Mouse (Mus musculus) hindbrain, embryonic 16.5 days (tissue): ENCODE data around the gene Lrp11. TPM values are rescaled to one million over a fixed set of nuclear protein-coding genes. Genes with fewer than 3 reads are reported as not detected.

Source experiments
- ATAC-seq: fragments of 200-750 bp; cut with Nextera tagmentation; 2 replicates; pipeline ENCODE4 v1.8.0; 2017; ENCODE audit warnings: moderate TSS enrichment, moderate library complexity
- H3K27ac ChIP-seq: fragments of 300-500 bp; sonication (generic); 2 replicates; pipeline ENCODE4 v1.5.1; 2014; ENCODE audit warnings: low read depth, mild to moderate bottlenecking, control low read depth, low read length, moderate library complexity
- H3K27me3 ChIP-seq: fragments of 300-500 bp; sonication (generic); replicated peaks from 2 replicates; pipeline ENCODE4 v1.6.1; 2014; ENCODE audit warnings: low read length; ENCODE audit not compliant: control insufficient read depth, insufficient read depth
- H3K36me3 ChIP-seq: fragments of 300-500 bp; sonication (generic); 2 replicates; pipeline ENCODE4 v1.6.1; 2014; ENCODE audit warnings: mild to moderate bottlenecking, low read length, moderate library complexity, mixed read lengths; ENCODE audit not compliant: control insufficient read depth, insufficient read depth
- H3K4me1 ChIP-seq: fragments of 300-500 bp; sonication (generic); 2 replicates; pipeline ENCODE4 v1.6.1; 2014; ENCODE audit warnings: low read depth, low read length; ENCODE audit not compliant: control insufficient read depth, insufficient read depth
- H3K4me2 ChIP-seq: fragments of 300-500 bp; sonication (generic); 2 replicates; pipeline ENCODE4 v1.6.1; 2014; ENCODE audit warnings: mild to moderate bottlenecking, low read length, control low read depth, moderate library complexity
- H3K4me3 ChIP-seq: fragments of 300-500 bp; sonication (generic); 2 replicates; pipeline ENCODE4 v1.5.1; 2014; ENCODE audit warnings: mild to moderate bottlenecking, low read length, control low read depth, moderate library complexity
- H3K9ac ChIP-seq: fragments of 300-500 bp; sonication (generic); 2 replicates; pipeline ENCODE4 v1.6.1; 2014; ENCODE audit warnings: low read depth, mild to moderate bottlenecking, control low read depth, low read length, moderate library complexity
- H3K9me3 ChIP-seq: fragments of 300-500 bp; sonication (generic); 2 replicates; pipeline ENCODE4 v1.6.1; 2014; ENCODE audit warnings: mild to moderate bottlenecking, low read length, moderate library complexity; ENCODE audit not compliant: control insufficient read depth
- WGBS: fragments of 180-500 bp; shearing (Covaris S2); extraction: QIAGEN DNeasy Blood & Tissue Kit; methylation state at CpG from one replicate; pipeline ENCODE4 v1.1.7; 2014; 5-methylcytosine and 5-hydroxymethylcytosine counted together
- polyA plus RNA-seq: library from polyadenylated mRNA; unstranded; fragments of >200 nt; fragmentation: Nextera tagmentation; extraction: Ambion mirVana; gene quantifications from 2 replicates; pipeline ENCODE4 v1.2.1, GENCODE M21; 2015

The Lrp11 gene
- 41.3 TPM in 2 replicates for polyA plus RNA-seq

DNA sequence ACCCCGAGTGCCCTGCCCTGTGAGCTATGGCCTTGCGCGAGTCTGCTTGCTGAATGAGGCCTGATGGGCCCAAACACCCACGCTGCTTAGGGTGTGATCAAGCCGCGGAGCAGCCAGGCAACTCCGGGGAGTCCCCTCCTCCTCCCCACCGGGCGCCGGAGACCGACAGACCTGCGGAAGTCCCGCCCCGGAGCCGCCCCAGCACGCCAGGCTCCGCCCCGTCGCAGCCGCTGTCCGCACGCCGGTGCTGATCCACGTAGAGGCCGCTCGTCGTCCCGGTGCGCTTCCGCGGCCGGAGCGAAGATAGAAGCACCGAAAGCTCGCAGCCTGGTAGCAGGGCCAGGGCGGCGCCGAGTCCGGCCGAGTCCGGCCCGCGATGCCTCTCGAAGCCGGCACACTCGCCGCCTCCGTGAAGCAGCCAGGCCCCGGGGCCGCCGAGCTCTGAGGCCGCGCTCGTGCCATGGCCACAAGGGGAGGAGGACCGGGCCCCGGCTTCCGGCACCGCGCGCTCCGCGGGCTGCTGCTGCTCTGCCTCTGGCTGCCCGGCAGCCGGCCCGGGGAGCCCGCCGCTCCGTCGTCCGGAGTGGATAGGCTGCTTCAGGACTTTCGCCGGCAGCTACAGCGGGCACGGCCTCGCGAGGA lies at the start of gene Lrp11:
Gene Lrp11, plus strand, starts transcription at position 209 of the 642 bp plus-strand sequence.
- Histone ChIP-seq H3K9ac (peak within 1 kb of the TSS; percentile 92), H3K36me3 (no peaks in the 10 kb centered on the region), H3K4me2 (peak within 1 kb of the TSS; percentile 97), H3K27me3 (no peaks in the 10 kb centered on the region), H3K4me3 (peak within 1 kb of the TSS; percentile 96), H3K27ac (peak within 1 kb of the TSS; percentile 87), H3K9me3 (no peaks in the 10 kb centered on the region), H3K4me1 (peaks cover 17% of the 10 kb centered on the region)
- ATAC-seq: peak; percentile 97
- 0% methylated on average over 39 of the region's 76 CpGs for WGBS

DNA sequence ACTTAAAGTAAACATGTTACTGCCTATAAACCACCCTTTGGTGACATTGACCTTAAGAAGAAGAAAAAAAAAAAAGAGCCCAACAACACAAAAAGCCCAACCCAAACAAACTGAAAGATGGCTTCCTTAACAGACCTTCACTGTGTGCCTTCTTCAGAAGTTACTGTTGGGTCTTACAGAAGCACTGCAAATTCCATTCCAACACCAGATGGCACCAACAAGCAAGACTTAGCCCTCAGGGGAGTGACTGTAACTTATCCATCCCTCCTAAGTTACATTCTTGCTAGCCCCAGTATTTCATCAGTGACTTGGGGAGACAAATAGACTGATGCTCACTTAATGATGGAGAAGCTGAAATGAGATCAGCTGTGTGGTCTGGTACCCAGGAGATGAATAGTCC lies 11.6 kb upstream of the Lrp11 start:
- no peaks in the 10 kb centered on the region for H3K27me3 ChIP-seq
- H3K27ac ChIP-seq: no peak overlapping the region
- H3K9me3 ChIP-seq: no peaks in the 10 kb centered on the region
- ATAC-seq: no peak
- no peaks in the 10 kb centered on the region for H3K4me1 ChIP-seq
- H3K36me3 ChIP-seq: no peaks in the 10 kb centered on the region
- no peak overlapping the region for H3K9ac ChIP-seq
- H3K4me3 ChIP-seq: no peak overlapping the region
- no peak overlapping the region for H3K4me2 ChIP-seq

DNA sequence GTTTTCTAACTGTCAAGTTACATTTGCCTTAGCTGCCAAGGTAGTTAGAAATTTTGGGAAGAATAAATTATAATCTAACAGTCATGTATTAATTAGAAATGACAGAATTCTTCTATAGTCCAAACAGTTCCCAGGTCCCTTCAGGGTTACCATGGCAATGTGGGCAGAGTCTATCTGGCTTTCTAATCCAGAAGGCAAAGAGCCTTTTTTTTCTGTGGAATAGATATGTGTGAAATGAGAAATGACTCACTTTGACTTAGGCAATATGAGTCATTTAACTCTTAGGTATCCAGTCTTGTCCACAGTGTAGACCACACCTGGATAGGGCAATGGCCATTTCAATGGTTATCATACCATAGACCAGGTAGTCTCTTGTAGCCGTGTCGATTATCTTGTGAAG lies 8.2 kb upstream of the Lrp11 start:
- no peak overlapping the region for H3K4me3 ChIP-seq
- ATAC-seq: no peak
- H3K4me2 ChIP-seq: no peak overlapping the region
- no peak overlapping the region for H3K27ac ChIP-seq
- no peaks in the 10 kb centered on the region for H3K9me3 ChIP-seq
- H3K4me1 ChIP-seq: no peaks in the 10 kb centered on the region
- 88% methylated on average over 2 of the region's 2 CpGs for WGBS
- H3K36me3 ChIP-seq: no peaks in the 10 kb centered on the region
- no peaks in the 10 kb centered on the region for H3K27me3 ChIP-seq
- no peak overlapping the region for H3K9ac ChIP-seq

DNA sequence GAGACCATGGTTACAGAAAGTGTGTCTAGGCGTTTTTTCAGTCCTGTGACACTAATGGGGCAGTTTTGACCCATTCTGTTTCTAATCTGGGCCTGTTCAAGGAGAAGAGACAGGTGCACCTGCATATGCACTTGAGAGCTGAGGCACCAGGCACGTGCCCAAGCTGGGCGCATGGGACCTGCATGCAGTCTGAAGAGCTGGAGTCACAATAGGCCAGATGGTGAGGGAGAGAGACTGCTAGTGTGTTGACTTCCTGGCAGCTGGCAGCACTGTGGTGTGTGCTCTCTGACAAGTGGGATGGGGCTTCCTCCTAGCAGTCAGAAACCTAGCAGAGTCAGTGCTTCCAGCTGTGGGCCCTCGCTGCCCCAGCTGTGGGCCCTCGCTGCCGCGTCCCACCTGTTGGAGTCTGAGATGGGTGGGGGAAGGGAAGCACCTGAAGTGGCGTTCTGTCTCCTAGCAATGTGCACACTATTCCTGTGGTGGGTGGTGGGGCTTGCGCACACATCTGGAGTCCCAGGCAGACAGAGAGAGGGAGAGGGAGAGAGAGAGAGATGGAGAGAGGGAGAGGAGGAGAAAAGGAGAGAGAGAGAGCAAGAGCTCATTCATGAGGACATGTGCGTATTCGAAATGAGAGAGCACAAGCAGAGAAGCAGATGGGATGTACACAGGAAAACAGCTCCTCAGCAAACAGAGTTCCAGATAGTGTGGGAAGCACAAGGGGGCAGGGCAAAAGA lies 7.3 kb upstream of the Lrp11 start:
- peak; percentile 87 for ATAC-seq
- no peaks in the 10 kb centered on the region for H3K36me3 ChIP-seq
- H3K4me2 ChIP-seq: no peak overlapping the region
- H3K27me3 ChIP-seq: no peaks in the 10 kb centered on the region
- H3K27ac ChIP-seq: no peak overlapping the region
- no peak overlapping the region for H3K4me3 ChIP-seq
- H3K9me3 ChIP-seq: no peaks in the 10 kb centered on the region
- WGBS: 33% methylated on average over 11 of the region's 11 CpGs
- H3K9ac ChIP-seq: no peak overlapping the region; the same call in 1 of the 2 replicates
- H3K4me1 ChIP-seq: no peaks in the 10 kb centered on the region

DNA sequence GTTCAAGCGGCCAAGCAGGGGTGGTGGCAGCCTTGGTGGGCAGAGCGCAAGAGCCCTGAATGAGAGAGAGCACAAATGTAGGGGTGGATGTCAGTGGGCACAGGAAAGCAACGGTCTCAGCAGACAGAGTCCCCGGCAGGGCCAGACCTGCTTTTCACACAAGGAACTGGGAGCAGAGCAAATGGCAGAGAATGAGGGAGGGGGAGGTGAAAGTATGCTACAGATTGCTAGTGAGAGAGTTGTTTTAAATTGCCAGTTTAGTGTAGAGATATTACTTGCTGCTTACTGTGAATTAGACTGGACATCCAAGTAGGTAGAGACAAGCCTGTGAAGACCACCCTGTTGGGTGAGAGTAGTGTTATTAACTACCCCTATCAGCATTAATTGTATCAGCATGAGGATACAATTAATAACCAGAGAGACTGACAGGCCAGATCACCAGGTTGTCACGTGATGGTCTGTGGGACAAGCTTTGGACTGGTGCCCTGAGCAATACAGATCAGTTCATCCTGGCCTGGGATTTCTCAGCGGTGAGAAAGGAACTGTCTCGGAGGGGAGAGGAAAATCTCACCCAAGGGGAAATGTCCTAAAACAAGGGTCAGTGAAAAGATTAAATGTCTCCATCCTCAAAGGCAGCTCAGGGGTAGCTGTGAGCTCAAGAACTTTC lies 6.6 kb upstream of the Lrp11 start:
- Histone ChIP-seq H3K27me3 (no peaks in the 10 kb centered on the region), H3K4me1 (no peaks in the 10 kb centered on the region), H3K9me3 (no peaks in the 10 kb centered on the region), H3K4me2 (no peak overlapping the region), H3K9ac (no peak overlapping the region), H3K36me3 (no peaks in the 10 kb centered on the region), H3K4me3 (no peak overlapping the region), H3K27ac (no peak overlapping the region)
- WGBS: 45% methylated on average over 7 of the region's 7 CpGs
- ATAC-seq: peak; percentile 31

DNA sequence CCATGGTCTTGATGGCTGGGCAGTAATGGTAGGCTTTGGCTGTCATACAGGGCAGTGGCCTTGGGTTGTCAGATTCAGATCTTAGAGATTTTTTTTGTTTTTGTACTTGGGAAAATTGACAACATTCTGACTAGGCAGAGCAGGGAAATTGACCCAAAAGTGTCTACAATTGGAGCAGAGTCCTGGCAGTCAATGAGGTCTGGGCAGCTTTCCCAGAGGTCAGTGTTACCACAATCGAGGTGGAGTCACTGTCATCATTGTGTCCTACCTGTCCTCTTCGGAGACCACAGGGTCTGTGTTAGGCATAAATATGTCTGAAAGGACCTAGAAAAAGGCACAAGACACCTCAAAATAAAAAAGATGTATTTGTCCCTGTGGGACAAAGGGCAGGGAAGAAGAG lies 2.8 kb upstream of the Lrp11 start:
- Histone ChIP-seq H3K27me3 (no peaks in the 10 kb centered on the region), H3K4me3 (no peak overlapping the region), H3K4me1 (peaks cover 12% of the 10 kb centered on the region), H3K36me3 (no peaks in the 10 kb centered on the region), H3K4me2 (no peak overlapping the region), H3K9me3 (no peaks in the 10 kb centered on the region), H3K27ac (no peak overlapping the region), H3K9ac (no peak overlapping the region)
- WGBS: 76% methylated on average over 2 of the region's 2 CpGs
- ATAC-seq: no peak

DNA sequence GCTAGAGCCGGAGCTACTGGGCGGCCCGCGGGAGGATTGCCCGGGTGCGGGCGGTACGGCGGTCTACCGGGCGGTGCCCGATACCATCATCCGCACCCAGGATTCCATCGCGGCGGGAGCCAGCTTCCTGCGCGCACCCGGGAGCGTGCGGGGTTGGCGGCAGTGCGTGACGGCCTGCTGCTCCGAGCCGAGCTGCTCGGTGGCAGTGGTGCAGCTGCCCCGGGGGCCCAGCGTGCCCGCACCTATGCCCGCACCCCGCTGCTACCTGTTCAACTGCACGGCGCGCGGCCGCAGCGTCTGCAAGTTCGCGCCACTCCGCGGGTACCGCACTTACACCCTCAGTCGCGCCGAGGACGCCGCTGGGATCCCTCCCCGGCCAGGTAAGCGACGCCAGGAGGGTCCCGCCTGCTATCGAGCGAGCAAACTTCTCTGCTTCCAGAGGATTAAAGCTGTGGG lies 662 bp downstream of the Lrp11 start:
- Histone ChIP-seq H3K36me3 (no peaks in the 10 kb centered on the region), H3K4me3 (peak overlapping the region; percentile 96), H3K4me1 (peaks cover 17% of the 10 kb centered on the region), H3K27me3 (no peaks in the 10 kb centered on the region), H3K4me2 (peak overlapping the region; percentile 97), H3K9me3 (no peaks in the 10 kb centered on the region), H3K27ac (peak overlapping the region; percentile 87), H3K9ac (peak overlapping the region; percentile 92)
- under 1% methylated on average over 50 of the region's 54 CpGs for WGBS
- peak; percentile 71 for ATAC-seq

DNA sequence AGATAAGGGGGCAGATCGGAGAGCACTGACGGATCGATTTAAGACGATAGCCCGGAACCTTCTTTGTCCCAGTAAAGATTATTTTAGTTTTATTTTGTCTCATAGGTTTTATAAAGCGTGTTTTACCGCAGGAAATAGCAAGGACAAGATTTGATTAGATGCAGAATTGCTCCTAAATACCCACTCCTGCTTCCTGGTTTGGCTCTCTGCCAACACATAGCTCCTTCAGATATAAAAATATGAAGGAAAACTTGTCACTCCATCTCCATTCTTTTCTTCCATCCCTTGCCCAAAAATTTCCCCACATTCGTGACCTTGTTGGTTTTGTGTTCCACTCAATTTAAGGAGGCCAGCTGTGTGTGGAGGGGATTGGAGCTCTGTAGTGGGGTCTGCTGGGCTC lies 1.2 kb downstream of the Lrp11 start:
- Histone ChIP-seq H3K27ac (no peak overlapping the region), H3K36me3 (no peaks in the 10 kb centered on the region), H3K4me2 (peak overlapping the region; percentile 97), H3K4me3 (peak overlapping the region; percentile 96), H3K9ac (peak overlapping the region; percentile 92), H3K27me3 (no peaks in the 10 kb centered on the region), H3K4me1 (peaks cover 17% of the 10 kb centered on the region), H3K9me3 (no peaks in the 10 kb centered on the region)
- no peak for ATAC-seq
- 4% methylated on average over 8 of the region's 8 CpGs for WGBS

DNA sequence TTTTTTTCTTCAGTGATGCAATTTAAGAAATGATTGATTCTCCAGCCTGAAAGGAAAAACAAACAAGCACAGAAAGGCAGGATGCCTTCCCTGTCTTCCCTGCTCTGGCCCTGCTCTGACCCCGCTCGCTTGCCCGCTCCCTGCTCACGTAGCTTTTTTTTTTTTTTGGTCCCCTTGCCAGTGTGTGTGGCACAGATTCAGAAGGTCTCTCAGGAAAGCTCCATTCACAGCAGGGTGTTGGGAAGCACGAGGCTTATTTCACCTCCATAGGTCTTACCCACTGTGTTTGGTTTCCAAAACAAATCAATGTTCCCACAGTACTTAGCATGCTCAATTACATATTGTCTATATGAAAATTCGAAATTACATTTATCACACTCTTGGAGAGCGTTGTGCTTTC lies 5.2 kb downstream of the Lrp11 start:
- Histone ChIP-seq H3K9me3 (no peaks in the 10 kb centered on the region), H3K4me2 (no peak overlapping the region), H3K27me3 (no peaks in the 10 kb centered on the region), H3K36me3 (no peaks in the 10 kb centered on the region), H3K9ac (no peak overlapping the region), H3K4me3 (no peak overlapping the region), H3K4me1 (peaks cover 17% of the 10 kb centered on the region), H3K27ac (no peak overlapping the region)
- ATAC-seq: no peak
- 46% methylated on average over 7 of the region's 7 CpGs for WGBS
